Mouse (Mus musculus) kidney, postnatal 0 days (tissue): ENCODE measurements around the gene Gpx6. TPM values are rescaled to one million over a fixed set of nuclear protein-coding genes. Genes with fewer than 3 reads are reported as not detected.

Source experiments
- ATAC-seq: fragments of 200-750 bp; cut with Nextera tagmentation; replicated peaks from 2 replicates; pipeline ENCODE4 v1.8.0; 2017; ENCODE audit warnings: low read depth, moderate number of reproducible peaks, moderate TSS enrichment, moderate library complexity; ENCODE audit not compliant: low FRiP score
- DNase-seq: peaks from one replicate; pipeline ENCODE4 v3.0.0-alpha.2; 2016; ENCODE audit warnings: low spot score
- H3K27ac ChIP-seq: fragments of 300-500 bp; sonication (generic); 2 replicates; pipeline ENCODE4 v1.5.1; 2014; ENCODE audit warnings: mild to moderate bottlenecking
- H3K27me3 ChIP-seq: fragments of 300-500 bp; sonication (generic); 2 replicates; pipeline ENCODE4 v1.6.1; 2014; ENCODE audit warnings: low read length, mixed read lengths; ENCODE audit not compliant: insufficient read depth
- H3K36me3 ChIP-seq: fragments of 300-500 bp; sonication (generic); 2 replicates; pipeline ENCODE4 v1.6.1; 2014; ENCODE audit warnings: low read length, mixed read lengths; ENCODE audit not compliant: insufficient read depth
- H3K4me1 ChIP-seq: fragments of 300-500 bp; sonication (generic); replicated peaks from 2 replicates; pipeline ENCODE4 v1.6.1; 2014; ENCODE audit warnings: antibody characterized with exemption, low read length, mixed read lengths; ENCODE audit not compliant: insufficient read depth
- H3K4me2 ChIP-seq: fragments of 300-500 bp; sonication (generic); 2 replicates; pipeline ENCODE4 v1.6.1; 2014; ENCODE audit warnings: mild to moderate bottlenecking, low read length, moderate library complexity, mixed read lengths
- H3K4me3 ChIP-seq: fragments of 300-500 bp; sonication (generic); replicated peaks from 2 replicates; pipeline ENCODE4 v1.5.1; 2014; ENCODE audit warnings: low read depth, low read length
- H3K9ac ChIP-seq: fragments of 300-500 bp; sonication (generic); 2 replicates; pipeline ENCODE4 v1.6.1; 2014; ENCODE audit warnings: low read depth, low read length
- H3K9me3 ChIP-seq: fragments of 300-500 bp; sonication (generic); replicated peaks from 2 replicates; pipeline ENCODE4 v1.6.1; 2016; ENCODE audit warnings: low read length, inconsistent platforms, mixed read lengths
- CTCF ChIP-seq: IDR thresholded peaks from 2 replicates; pipeline ENCODE4 v1.5.1; 2016; ENCODE audit warnings: antibody characterized with exemption, low read depth, mild to moderate bottlenecking, moderate library complexity
- WGBS: fragments of 180-500 bp; shearing (Covaris S2); extraction: QIAGEN DNeasy Blood & Tissue Kit; methylation state at CpG from one replicate; pipeline ENCODE4 v1.1.7; 2014; 5-methylcytosine and 5-hydroxymethylcytosine counted together
- polyA plus RNA-seq: library from polyadenylated mRNA; unstranded; fragments of >200 nt; fragmentation: Nextera tagmentation; extraction: Ambion mirVana; gene quantifications from 2 replicates; pipeline ENCODE4 v1.2.1, GENCODE M21; 2015

Gpx6 gene
- polyA plus RNA-seq, 1 experiment from 2014 or later, result 67.8 TPM

DNA sequence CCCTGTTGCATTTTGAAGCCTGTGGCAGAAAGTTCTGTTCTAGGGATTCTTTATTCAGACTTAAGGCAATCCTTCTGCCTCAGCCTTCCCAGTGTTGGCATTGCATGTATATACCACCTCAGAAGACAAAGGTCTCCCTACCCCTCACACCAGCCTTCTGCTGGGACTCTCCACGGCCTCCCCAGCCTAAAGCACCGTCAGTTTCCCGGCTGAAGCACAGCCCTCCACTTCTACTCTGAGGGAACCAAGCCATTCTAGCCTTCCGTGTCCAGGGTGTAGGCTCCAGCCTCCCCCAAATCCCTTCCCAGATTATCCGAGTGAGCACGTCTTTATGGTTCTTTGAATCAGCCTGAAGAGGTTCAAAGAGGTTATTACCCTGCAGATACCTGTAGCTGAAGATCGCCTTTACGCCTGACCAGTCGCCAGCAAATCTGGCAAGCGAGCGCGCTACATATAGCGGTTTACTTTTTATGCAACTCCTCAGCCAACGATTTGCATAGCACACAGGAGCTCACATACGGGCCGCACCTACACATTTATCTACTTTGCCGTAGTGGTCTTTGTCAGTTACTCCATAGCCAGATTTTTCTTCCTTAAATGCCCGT, 10.1 kb downstream of the Gpx6 start:
- Histone ChIP-seq H3K27ac (no peak overlapping the region), H3K4me2 (peak overlapping the region; percentile 49), H3K4me3 (peak overlapping the region; percentile 13; the same call in 1 of the 2 replicates), H3K9me3 (no peaks in the 10 kb centered on the region), H3K9ac (no peak overlapping the region), H3K36me3 (no peaks in the 10 kb centered on the region), H3K27me3 (no peaks in the 10 kb centered on the region), H3K4me1 (0 out of 2 replicates have a peak, but pooled peaks cover 4% of the 10 kb centered on the region)
- no peak for TF ChIP-seq CTCF
- 11% methylated on average over 18 of the region's 18 CpGs for WGBS
- ATAC-seq (no peak), DNase-seq (no peak)

DNA sequence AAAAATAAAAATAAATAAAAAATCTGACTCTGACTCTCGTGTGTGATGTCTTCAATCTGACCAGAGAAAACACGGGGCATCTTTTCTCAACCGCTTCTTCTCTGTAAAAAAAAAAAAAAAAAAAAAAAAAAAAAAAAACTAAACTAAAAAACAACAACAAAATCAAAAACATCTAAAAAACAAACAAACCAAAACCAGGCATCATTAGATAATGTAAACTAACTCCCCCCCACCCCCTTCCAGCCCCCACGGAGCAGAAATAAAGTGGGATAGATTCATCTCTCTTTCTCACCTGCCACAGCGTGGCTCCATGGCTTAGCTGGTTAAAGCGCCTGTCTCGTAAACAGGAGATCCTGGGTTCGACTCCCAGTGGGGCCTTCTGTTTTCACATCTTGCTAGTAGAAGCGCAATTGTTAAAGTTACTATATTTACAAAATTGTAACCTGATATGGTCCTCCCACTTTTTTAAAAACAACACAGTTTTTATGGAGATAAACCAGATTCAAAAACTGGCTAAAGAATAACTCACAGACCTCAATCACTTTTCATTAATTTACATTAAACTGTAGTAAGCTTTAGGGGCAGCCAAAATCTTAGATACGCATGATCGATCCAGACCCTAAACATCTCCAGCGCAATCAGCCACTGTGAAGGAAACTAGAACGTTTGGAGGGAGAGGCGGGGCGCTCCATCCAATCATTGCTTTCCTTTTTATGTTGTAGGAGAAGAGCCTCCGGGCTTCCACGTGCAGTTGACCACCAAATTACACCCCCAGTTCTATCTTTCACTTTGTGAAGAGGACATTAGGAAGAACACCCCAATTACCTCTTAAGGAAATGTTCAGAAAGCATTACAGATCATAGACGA, 10.8 kb downstream of the Gpx6 start:
- Histone ChIP-seq H3K27ac (no peak overlapping the region), H3K4me3 (peak overlapping the region; percentile 13; the same call in 1 of the 2 replicates), H3K27me3 (no peaks in the 10 kb centered on the region), H3K36me3 (no peaks in the 10 kb centered on the region), H3K9me3 (no peaks in the 10 kb centered on the region), H3K4me1 (0 out of 2 replicates have a peak, but pooled peaks cover 4% of the 10 kb centered on the region), H3K4me2 (peak overlapping the region; percentile 49), H3K9ac (no peak overlapping the region)
- no peak for TF ChIP-seq CTCF
- 17% methylated on average over 18 of the region's 18 CpGs for WGBS
- ATAC-seq (no peak), DNase-seq (peak; percentile 24)

DNA sequence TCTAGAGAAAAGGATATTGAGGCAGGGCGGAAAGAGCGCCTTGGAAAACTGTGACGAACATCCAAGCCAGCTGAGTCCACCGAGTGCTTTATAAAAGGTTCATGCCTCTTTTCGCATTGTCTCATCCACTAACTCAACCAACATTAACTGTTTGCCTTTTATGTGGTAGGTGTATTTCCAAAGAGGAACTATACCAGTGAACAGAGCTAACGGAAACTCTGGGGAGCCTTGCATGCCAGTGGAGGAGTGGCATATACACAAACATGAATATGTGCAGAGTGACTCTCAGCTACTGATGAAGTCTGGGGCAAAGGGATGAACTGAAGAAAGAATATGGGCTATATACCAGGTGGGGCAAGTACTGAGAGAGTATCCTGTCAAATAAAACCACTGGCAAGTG, 11.5 kb downstream of the Gpx6 start:
- Histone ChIP-seq H3K4me2 (0 out of 2 replicates have a peak overlapping the region, but pooled peaks have one; percentile 23), H3K27me3 (no peaks in the 10 kb centered on the region), H3K27ac (no peak overlapping the region), H3K36me3 (no peaks in the 10 kb centered on the region), H3K4me1 (0 out of 2 replicates have a peak, but pooled peaks cover 4% of the 10 kb centered on the region), H3K4me3 (no peak overlapping the region), H3K9ac (no peak overlapping the region), H3K9me3 (no peaks in the 10 kb centered on the region)
- TF ChIP-seq CTCF, result no peak
- WGBS, result 67% methylated on average over 6 of the region's 6 CpGs
- ATAC-seq (no peak), DNase-seq (no peak)

DNA sequence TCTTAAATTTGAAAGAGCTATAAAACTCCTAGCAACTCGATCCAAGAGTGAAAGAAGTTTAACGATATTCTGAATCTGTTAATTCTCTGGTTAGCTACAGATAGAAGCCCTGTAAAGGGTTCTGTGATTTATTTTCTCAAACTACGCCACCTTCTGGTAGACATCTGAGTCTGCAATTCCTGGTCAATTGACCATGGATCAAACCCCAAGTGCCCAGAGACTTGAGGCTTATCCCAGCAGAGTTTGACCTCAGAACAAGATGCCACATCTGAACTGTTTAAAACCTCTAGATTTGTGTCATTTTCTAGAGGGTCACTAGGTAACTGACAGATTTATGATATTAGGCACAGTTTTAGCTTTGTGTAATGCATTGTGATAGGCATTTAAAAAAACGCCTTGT, 14.3 kb downstream of the Gpx6 start:
- ATAC-seq (peak; percentile 59; the same call in 1 of the 2 replicates), DNase-seq (peak; percentile 74)
- Histone ChIP-seq H3K27me3 (no peaks in the 10 kb centered on the region), H3K4me3 (peak overlapping the region; percentile 35; the same call in 1 of the 2 replicates), H3K4me2 (peak overlapping the region; percentile 66), H3K36me3 (no peaks in the 10 kb centered on the region), H3K9me3 (no peaks in the 10 kb centered on the region), H3K9ac (no peak overlapping the region), H3K27ac (no peak overlapping the region), H3K4me1 (0 out of 2 replicates have a peak, but pooled peaks cover 4% of the 10 kb centered on the region)
- peak; percentile 68 for TF ChIP-seq CTCF
- under 1% methylated on average over 4 of the region's 4 CpGs for WGBS

DNA sequence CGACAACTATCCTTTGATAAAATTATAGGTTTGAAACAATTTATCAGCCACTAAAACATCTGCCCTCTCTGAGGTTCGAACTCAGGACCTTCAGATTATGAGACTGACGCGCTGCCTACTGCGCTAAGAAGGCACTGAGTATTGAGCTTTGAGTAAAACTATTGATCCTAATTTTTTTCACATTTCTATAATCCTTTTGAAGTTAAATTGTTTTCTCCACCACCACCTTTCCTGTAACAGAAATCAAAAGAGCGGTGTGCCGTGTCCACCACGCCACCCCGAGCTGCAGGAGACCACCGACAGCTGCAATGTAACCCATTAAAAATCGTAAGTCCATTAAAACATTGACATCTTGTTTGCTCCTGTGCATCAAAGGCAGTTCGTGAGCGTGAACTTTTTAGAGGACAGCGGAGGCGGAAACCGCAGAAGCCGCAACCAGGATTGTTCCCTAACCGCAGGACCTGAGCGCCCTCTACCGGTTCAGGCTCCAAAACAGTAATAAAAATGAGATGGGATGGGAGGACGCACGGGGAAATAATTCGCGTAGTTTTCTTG, 14.8 kb downstream of the Gpx6 start:
- DNase-seq, result peak; percentile 94
- TF ChIP-seq CTCF, result peak; percentile 89
- no peaks in the 10 kb centered on the region for H3K9me3 ChIP-seq
- H3K4me1 ChIP-seq, result 0 out of 2 replicates have a peak, but pooled peaks cover 4% of the 10 kb centered on the region
- H3K9ac ChIP-seq, result peak overlapping the region; percentile 10; the same call in 1 of the 2 replicates
- H3K4me3 ChIP-seq, result peak overlapping the region; percentile 35
- peak; percentile 57 for ATAC-seq
- WGBS, result under 1% methylated on average over 24 of the region's 24 CpGs
- no peaks in the 10 kb centered on the region for H3K27me3 ChIP-seq
- H3K27ac ChIP-seq, result no peak overlapping the region
- peak overlapping the region; percentile 66 for H3K4me2 ChIP-seq
- H3K36me3 ChIP-seq, result no peaks in the 10 kb centered on the region

DNA sequence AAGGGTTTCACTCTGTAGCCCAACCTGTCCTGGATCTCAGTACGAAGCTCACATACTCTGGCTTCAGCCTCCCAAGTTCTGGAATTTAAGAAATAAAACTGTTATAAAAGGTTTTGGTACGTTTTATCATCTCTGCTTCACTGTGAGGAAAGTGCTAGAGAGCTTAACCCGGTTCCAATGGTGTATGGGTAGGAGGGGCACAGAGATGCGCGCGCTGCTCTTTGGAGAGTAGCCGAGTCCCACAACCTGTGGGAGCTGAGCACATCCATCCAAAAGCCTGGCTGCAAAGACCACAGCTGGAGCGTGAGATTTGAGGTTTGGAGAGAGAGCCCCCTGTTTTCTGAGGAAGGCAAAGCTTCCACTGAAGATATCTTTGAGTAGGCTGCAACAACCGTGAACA, 15.5 kb downstream of the Gpx6 start:
- H3K4me1 ChIP-seq, result no peaks in the 10 kb centered on the region
- ATAC-seq, result 0 out of 2 replicates have a peak, but pooled peaks have one; percentile 53
- peak overlapping the region; percentile 66 for H3K4me2 ChIP-seq
- peak overlapping the region; percentile 10; the same call in 1 of the 2 replicates for H3K9ac ChIP-seq
- H3K9me3 ChIP-seq, result no peaks in the 10 kb centered on the region
- no peaks in the 10 kb centered on the region for H3K27me3 ChIP-seq
- under 1% methylated on average over 9 of the region's 9 CpGs for WGBS
- TF ChIP-seq CTCF, result no peak
- no peaks in the 10 kb centered on the region for H3K36me3 ChIP-seq
- DNase-seq, result peak; percentile 27
- no peak overlapping the region for H3K27ac ChIP-seq
- peak overlapping the region; percentile 35 for H3K4me3 ChIP-seq
